Mouse (Mus musculus) right cerebral cortex, postnatal 14 days (tissue): ENCODE results near the gene Col1a2.

Experiments
- DNase-seq: peaks from one replicate; pipeline ENCODE4 v3.0.0; 2022

The Col1a2 gene

GRCm38 (mm10) chr6:4590089-4590488 lies 85.5 kb downstream of the Col1a2 start:
- no peak for DNase-seq
